Mouse (Mus musculus) thymus, postnatal 4 days (tissue): ENCODE measurements around the gene Ubac2.
"Not testable (repeated sequence)": the region's sequence is repeated elsewhere in the genome, so short reads cannot be mapped to it uniquely, and the experiment has no call there.

Experiments
- DNase-seq: peaks from one replicate; pipeline ENCODE4 v3.0.0; 2021

The Ubac2 gene

GRCm38 (mm10) chr14:121878176-121878858 lies at the start of gene Ubac2:
TSS of gene Ubac2 (plus strand) at chr14:121878620.
- DNase-seq = peak; percentile 100

- peak; percentile 47 for DNase-seq
These were observed 48.5 kb upstream of the Ubac2 start for GRCm38 (mm10) chr14:121829816-121830442.

GRCm38 (mm10) chr14:121833001-121833520 lies 45.4 kb upstream of the Ubac2 start:
- no peak for DNase-seq

- DNase-seq = no peak
These were observed 40.3 kb upstream of the Ubac2 start for GRCm38 (mm10) chr14:121838161-121838560.

GRCm38 (mm10) chr14:121840217-121840616 lies 38.2 kb upstream of the Ubac2 start:
- no peak for DNase-seq

GRCm38 (mm10) chr14:121844486-121844885 lies 33.9 kb upstream of the Ubac2 start:
- no peak for DNase-seq

- no peak for DNase-seq
These were observed 27.2 kb upstream of the Ubac2 start for GRCm38 (mm10) chr14:121851231-121851630.

GRCm38 (mm10) chr14:121852531-121852930 lies 25.9 kb upstream of the Ubac2 start:
- no peak for DNase-seq

GRCm38 (mm10) chr14:121865162-121865561 lies 13.3 kb upstream of the Ubac2 start:
- DNase-seq = peak; percentile 90

GRCm38 (mm10) chr14:121866574-121866973 lies 11.8 kb upstream of the Ubac2 start:
- no peak for DNase-seq

- DNase-seq = no peak
These were observed 9.3 kb upstream of the Ubac2 start for GRCm38 (mm10) chr14:121869111-121869510.

GRCm38 (mm10) chr14:121872760-121873159 lies 5.7 kb upstream of the Ubac2 start:
- DNase-seq = no peak

GRCm38 (mm10) chr14:121873172-121873571 lies 5.2 kb upstream of the Ubac2 start:
- no peak for DNase-seq

- no peak for DNase-seq
These were observed 4.8 kb upstream of the Ubac2 start for GRCm38 (mm10) chr14:121873646-121874045.

GRCm38 (mm10) chr14:121876190-121876589 lies 2.2 kb upstream of the Ubac2 start:
- DNase-seq = not testable (repeated sequence)

- DNase-seq = no peak
These were observed 1.6 kb upstream of the Ubac2 start for GRCm38 (mm10) chr14:121876860-121877259.

- DNase-seq = peak; percentile 9
These were observed 780 bp upstream of the Ubac2 start for GRCm38 (mm10) chr14:121877640-121878039.

- no peak for DNase-seq
These were observed 413 bp downstream of the Ubac2 start for GRCm38 (mm10) chr14:121878859-121879206.

GRCm38 (mm10) chr14:121879266-121879840 lies 933 bp downstream of the Ubac2 start:
- DNase-seq = peak; percentile 48

GRCm38 (mm10) chr14:121881211-121881610 lies 2.8 kb downstream of the Ubac2 start:
- DNase-seq = peak; percentile 69

- DNase-seq = no peak
These were observed 5.9 kb downstream of the Ubac2 start for GRCm38 (mm10) chr14:121884150-121884797.

GRCm38 (mm10) chr14:121893747-121894146 lies 15.3 kb downstream of the Ubac2 start:
- DNase-seq = no peak

GRCm38 (mm10) chr14:121894511-121895135 lies 16.2 kb downstream of the Ubac2 start:
- DNase-seq = no peak
